Mouse (Mus musculus) embryonic facial prominence, embryonic 11.5 days (tissue): ENCODE results near the gene Sowaha. TPM values are rescaled to one million over a fixed set of nuclear protein-coding genes. Genes with fewer than 3 reads are reported as not detected.

Experiments used
- ATAC-seq: fragments of 200-750 bp; cut with Nextera tagmentation; replicated peaks from 2 replicates; pipeline ENCODE4 v1.8.0; 2017; ENCODE audit warnings: low read depth; ENCODE audit not compliant: insufficient number of reproducible peaks, low FRiP score, low TSS enrichment
- DNase-seq: peaks from one replicate; pipeline ENCODE4 v3.0.0-alpha.2; 2015; ENCODE audit warnings: low spot score
- H3K27ac ChIP-seq: fragments of 300-500 bp; sonication (generic); replicated peaks from 2 replicates; pipeline ENCODE4 v1.5.1; 2014; ENCODE audit warnings: mild to moderate bottlenecking, low read depth, low read length, control low read depth
- H3K27me3 ChIP-seq: fragments of 300-500 bp; sonication (generic); 2 replicates; pipeline ENCODE4 v1.6.1; 2014; ENCODE audit warnings: mild to moderate bottlenecking, low read length, moderate library complexity, mixed read lengths; ENCODE audit not compliant: control insufficient read depth, insufficient read depth
- H3K36me3 ChIP-seq: fragments of 300-500 bp; sonication (generic); replicated peaks from 2 replicates; pipeline ENCODE4 v1.6.1; 2014; ENCODE audit warnings: low read depth, mild to moderate bottlenecking, low read length, moderate library complexity, mixed read lengths; ENCODE audit not compliant: control insufficient read depth, insufficient read depth
- H3K4me1 ChIP-seq: fragments of 300-500 bp; sonication (generic); 2 replicates; pipeline ENCODE4 v1.6.1; 2014; ENCODE audit warnings: low read length, mixed read lengths; ENCODE audit not compliant: control insufficient read depth, insufficient read depth
- H3K4me2 ChIP-seq: fragments of 300-500 bp; sonication (generic); 2 replicates; pipeline ENCODE4 v1.6.1; 2014; ENCODE audit warnings: low read depth, mild to moderate bottlenecking, control low read depth, low read length, moderate library complexity
- H3K4me3 ChIP-seq: fragments of 300-500 bp; sonication (generic); 2 replicates; pipeline ENCODE4 v1.5.1; 2014; ENCODE audit warnings: low read depth, low read length, control low read depth
- H3K9ac ChIP-seq: fragments of 300-500 bp; sonication (generic); replicated peaks from 2 replicates; pipeline ENCODE4 v1.6.1; 2014; ENCODE audit warnings: mild to moderate bottlenecking, control low read depth, low read length
- H3K9me3 ChIP-seq: fragments of 300-500 bp; sonication (generic); replicated peaks from 2 replicates; pipeline ENCODE4 v1.6.1; 2016; ENCODE audit warnings: mild to moderate bottlenecking, low read length, inconsistent platforms, mixed read lengths; ENCODE audit not compliant: control insufficient read depth
- WGBS: fragments of 180-500 bp; shearing (Covaris S2); extraction: QIAGEN DNeasy Blood & Tissue Kit; methylation state at CpG from one replicate; pipeline ENCODE4 v1.1.7; 2014; 5-methylcytosine and 5-hydroxymethylcytosine counted together
- polyA plus RNA-seq: library from polyadenylated mRNA; unstranded; fragments of >200 nt; fragmentation: Nextera tagmentation; extraction: Ambion mirVana; gene quantifications from 2 replicates; pipeline ENCODE4 v1.2.1, GENCODE M21; 2014

Gene Sowaha
- 1.5 and 2.3 TPM in 2 replicates for polyA plus RNA-seq

DNA sequence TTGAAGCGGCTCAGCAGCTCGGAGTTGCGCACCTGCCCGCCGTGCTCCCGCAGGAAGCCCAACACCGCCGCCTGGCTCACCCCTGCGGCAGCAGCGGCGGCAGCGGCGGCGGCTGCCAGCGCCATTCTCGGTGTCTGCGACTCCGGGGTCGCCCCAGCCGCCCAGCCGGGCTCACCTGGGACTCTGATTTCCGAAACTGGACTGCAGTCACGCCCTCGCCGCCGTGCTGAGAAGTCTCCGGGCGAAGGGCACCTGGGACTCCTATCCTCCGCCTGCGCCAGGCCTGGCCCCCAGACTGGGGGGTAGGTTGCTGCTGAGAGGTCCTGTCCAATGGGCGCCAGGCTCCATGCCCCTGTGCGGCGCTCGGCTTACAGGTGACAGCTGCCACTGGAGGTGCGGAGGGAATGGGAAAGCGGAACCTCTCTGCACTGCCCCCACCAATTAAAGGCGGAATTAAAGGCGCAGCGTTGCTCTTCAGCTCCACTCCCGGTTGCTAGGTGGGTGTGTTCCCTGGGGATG is at the start of gene Sowaha, which contains the start of gene Gm9945:
Gene Sowaha (minus strand): TSS at position 492 of the 519 bp plus-strand sequence.
Gene Gm9945 (plus strand): TSS at position 384 of the 519 bp plus-strand sequence.
- peaks cover 3% of the 10 kb centered on the region; the same call in 1 of the 2 replicates for H3K9me3 ChIP-seq
- no peak within 1 kb of the TSS for H3K27ac ChIP-seq
- peaks cover 33% of the 10 kb centered on the region for H3K27me3 ChIP-seq
- peak within 1 kb of the TSS; percentile 76 for H3K4me2 ChIP-seq
- H3K4me3 ChIP-seq: peak within 1 kb of the TSS; percentile 41
- 2% methylated on average over 40 of the region's 40 CpGs for WGBS
- H3K4me1 ChIP-seq: peaks cover 4% of the 10 kb centered on the region; the same call in 1 of the 2 replicates
- ATAC-seq: 0 out of 2 replicates have a peak, but pooled peaks have one; percentile 66
- no peaks in the 10 kb centered on the region for H3K36me3 ChIP-seq
- H3K9ac ChIP-seq: peak within 1 kb of the TSS; percentile 51
- no peak for DNase-seq

DNA sequence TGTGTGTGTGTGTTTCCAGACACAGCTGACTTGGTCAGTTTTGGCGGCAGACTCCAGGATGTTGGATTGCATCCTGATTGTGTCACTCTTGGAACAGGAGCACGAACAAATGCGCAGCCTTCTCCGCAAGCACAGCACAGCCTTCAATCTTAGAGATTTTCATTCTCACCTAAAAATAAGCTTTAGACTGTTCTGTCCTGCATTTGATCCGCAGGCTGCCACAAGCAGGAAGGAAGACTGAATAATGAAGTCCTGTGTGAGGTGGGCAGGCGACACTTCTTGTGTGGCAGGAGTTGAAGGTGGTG is 49.1 kb upstream of the Sowaha start:
- no peak overlapping the region for H3K4me3 ChIP-seq
- no peak for DNase-seq
- H3K27me3 ChIP-seq: no peaks in the 10 kb centered on the region
- no peak overlapping the region for H3K9ac ChIP-seq
- peaks cover 2% of the 10 kb centered on the region; the same call in 1 of the 2 replicates for H3K36me3 ChIP-seq
- H3K4me1 ChIP-seq: no peaks in the 10 kb centered on the region
- ATAC-seq: no peak
- 68% methylated on average over 6 of the region's 6 CpGs for WGBS
- no peak overlapping the region for H3K27ac ChIP-seq
- no peak overlapping the region for H3K4me2 ChIP-seq
- H3K9me3 ChIP-seq: no peaks in the 10 kb centered on the region

DNA sequence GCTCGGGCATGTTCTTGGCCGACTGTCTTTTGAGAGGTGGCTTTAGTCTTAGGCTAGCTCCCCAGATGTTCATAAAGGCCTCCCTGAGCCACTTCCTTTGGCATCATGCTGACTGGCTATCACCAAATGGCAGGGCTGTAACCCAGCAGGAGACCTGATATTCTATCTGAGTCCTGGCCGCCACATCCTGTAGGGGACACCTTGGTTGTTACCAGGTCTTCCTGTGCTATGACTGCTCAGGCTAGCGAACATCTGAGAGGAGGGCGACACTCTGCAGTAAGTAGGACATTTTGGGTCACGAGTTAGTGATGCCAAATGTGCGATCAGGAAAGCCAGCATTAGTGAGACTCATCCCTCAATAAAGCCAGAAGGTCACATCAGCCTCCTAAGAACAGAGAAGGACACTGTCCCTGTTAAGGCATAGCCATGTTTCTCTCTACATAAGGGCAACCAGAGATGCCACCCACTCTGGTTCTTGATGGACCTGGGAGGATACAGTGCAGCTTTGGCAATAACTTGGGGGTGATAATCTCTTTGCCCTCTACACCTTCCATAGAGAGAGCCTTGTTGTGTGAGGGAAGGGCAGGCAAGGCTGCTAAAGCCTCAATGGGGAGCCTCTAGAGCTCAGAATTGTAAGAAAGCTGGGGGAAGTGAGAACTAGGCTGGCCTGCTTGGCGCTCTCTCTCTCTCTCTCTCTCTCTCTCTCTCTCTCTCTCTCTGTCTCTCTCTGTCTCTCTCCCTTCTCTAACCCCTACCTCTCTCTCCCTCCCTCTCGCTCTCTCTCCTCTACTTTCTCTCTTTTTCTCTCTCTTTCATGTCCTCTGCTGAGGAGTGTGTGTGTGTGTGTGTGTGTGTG is 48.6 kb upstream of the Sowaha start:
- no peak for DNase-seq
- 79% methylated on average over 9 of the region's 9 CpGs for WGBS

DNA sequence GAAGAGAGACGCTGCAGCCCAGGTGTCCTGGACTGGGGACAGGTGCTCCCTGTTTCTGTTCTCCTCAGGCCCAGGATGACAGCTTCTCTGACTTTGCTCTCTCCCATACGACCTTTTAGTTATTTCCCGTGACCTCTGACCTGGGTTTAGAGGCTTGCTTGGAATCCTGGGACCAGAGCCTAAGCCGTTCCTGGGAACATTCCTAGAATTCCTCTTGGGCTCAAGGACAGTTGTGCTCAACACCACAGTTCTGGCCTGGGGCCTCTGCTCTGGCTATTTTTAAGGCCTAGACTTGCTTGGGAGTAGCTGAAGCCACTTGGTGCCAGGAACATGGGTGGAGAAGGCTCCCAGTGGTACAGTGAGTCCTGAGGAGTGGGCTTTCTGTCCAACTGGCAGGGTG is 45.4 kb upstream of the Sowaha start:
- WGBS: 24% methylated on average over 4 of the region's 4 CpGs
- H3K27ac ChIP-seq: no peak overlapping the region

More for the DNA sequence above, 48.6 kb upstream of the Sowaha start:
- Histone ChIP-seq H3K4me1 (no peaks in the 10 kb centered on the region), H3K36me3 (peaks cover 1% of the 10 kb centered on the region; the same call in 1 of the 2 replicates), H3K9me3 (no peaks in the 10 kb centered on the region), H3K9ac (no peak overlapping the region), H3K27me3 (no peaks in the 10 kb centered on the region), H3K4me2 (no peak overlapping the region), H3K27ac (no peak overlapping the region), H3K4me3 (no peak overlapping the region)
- ATAC-seq: no peak

DNA sequence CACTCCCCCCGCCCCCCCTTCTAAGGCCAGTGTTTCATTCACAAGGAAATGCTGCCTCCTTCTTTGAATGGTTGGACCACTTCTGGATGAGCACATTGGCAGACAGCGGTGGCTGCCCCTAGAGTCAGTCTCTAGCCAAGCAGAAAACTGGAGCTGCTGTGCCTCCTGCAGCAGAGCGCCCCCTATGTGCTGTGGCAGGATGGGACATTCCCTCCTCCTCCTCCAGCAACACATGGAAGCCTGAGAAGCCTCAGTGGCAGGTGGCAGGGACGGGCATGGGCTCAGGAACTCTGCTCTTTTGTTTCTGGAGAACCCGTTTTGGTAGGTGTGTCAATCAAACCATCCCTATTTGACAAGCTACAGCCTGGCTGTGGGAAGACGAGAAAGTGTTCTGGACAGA is 44.8 kb upstream of the Sowaha start:
- H3K4me3 ChIP-seq: no peak overlapping the region
- no peaks in the 10 kb centered on the region for H3K9me3 ChIP-seq
- H3K4me1 ChIP-seq: no peaks in the 10 kb centered on the region
- DNase-seq (no peak), ATAC-seq (no peak)
- no peak overlapping the region for H3K4me2 ChIP-seq
- 66% methylated on average over 6 of the region's 6 CpGs for WGBS
- no peak overlapping the region for H3K9ac ChIP-seq
- H3K36me3 ChIP-seq: no peaks in the 10 kb centered on the region
- no peak overlapping the region for H3K27ac ChIP-seq
- H3K27me3 ChIP-seq: no peaks in the 10 kb centered on the region

More for the DNA sequence above, 45.4 kb upstream of the Sowaha start:
- ATAC-seq: no peak
- Histone ChIP-seq H3K9me3 (no peaks in the 10 kb centered on the region), H3K9ac (no peak overlapping the region), H3K4me1 (no peaks in the 10 kb centered on the region), H3K27me3 (no peaks in the 10 kb centered on the region), H3K4me3 (no peak overlapping the region), H3K36me3 (no peaks in the 10 kb centered on the region), H3K4me2 (no peak overlapping the region)
- no peak for DNase-seq

DNA sequence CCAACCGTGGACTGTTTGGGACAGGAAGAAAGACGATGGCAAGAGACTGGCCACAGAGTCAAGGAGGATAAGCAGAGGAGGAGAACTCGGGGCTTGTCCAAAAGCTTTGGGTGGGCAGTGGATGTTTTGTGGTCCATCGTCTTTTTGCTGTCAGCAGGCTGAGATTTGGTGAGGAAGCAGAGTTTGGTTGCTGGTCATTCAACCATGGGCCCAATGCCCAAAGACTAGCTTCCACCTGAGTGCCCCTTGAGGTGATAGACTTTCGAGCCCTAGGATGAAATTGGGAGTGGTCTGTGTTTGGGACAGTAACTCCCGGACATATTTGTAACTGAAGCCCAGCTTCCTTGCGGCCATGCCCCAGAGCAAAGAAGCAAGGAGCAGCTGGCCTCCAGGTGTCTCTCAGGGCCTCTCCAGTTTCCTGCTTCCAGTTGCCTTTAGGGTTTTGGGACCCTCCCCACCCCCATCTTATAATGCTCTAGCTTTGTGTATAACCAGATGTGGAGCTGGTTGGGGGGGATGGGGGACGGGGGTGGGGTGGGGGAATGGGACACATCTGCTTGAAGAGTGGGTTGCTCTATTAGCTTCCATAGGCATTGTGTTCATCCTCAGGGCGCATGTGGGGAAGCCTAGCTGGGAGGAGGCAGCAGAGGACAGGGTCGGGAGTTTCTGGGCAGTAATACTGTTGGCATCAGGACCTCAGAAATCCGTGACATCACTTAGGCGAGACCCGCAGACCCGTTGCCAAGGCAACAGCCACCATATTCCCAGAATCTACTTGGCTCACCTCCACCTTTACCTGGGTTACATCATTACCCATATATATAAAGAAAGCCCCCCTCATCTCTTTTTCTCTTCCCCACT is 43.7 kb upstream of the Sowaha start:
- Histone ChIP-seq H3K4me3 (no peak overlapping the region), H3K9ac (no peak overlapping the region), H3K27me3 (0 out of 2 replicates have a peak, but pooled peaks cover under 1% of the 10 kb centered on the region), H3K36me3 (no peaks in the 10 kb centered on the region), H3K9me3 (no peaks in the 10 kb centered on the region), H3K27ac (no peak overlapping the region), H3K4me1 (no peaks in the 10 kb centered on the region; the same call in 1 of the 2 replicates), H3K4me2 (no peak overlapping the region)
- ATAC-seq: no peak
- peak; percentile 57 for DNase-seq
- WGBS: 62% methylated on average over 14 of the region's 14 CpGs

DNA sequence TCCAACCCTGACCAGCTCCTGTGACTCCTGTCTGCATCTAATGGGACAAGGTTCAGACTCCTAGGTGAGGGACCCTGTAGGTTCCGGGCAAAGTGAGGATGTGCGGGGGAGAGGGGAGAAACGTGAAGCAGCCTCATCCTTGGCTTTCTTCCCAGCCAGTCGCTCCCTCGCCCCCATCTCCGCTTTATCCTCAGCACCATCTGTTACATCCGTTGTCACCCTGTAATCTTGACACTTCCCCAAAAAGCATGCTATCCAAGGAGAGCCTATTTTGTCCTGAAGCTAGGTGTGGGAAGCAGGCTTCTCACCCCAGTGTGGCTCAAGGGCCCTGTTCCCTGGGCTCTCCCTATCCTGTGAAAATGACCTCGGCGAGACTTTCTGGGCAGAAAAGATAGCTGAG is 42.9 kb upstream of the Sowaha start:
- 0 out of 2 replicates have a peak, but pooled peaks cover 2% of the 10 kb centered on the region for H3K27me3 ChIP-seq
- no peak overlapping the region for H3K4me2 ChIP-seq
- H3K4me1 ChIP-seq: no peaks in the 10 kb centered on the region; the same call in 1 of the 2 replicates
- no peak overlapping the region for H3K9ac ChIP-seq
- no peaks in the 10 kb centered on the region for H3K9me3 ChIP-seq
- DNase-seq (no peak), ATAC-seq (no peak)
- no peak overlapping the region for H3K27ac ChIP-seq
- 82% methylated on average over 9 of the region's 9 CpGs for WGBS
- H3K4me3 ChIP-seq: no peak overlapping the region
- no peaks in the 10 kb centered on the region for H3K36me3 ChIP-seq
